Mouse (Mus musculus) brain, embryonic 14.5 days (tissue): ENCODE results near the gene Rfxank.

ENCODE experiments used
- CTCF ChIP-seq: fragments of 200-500 bp; IDR thresholded peaks from 2 replicates; pipeline ENCODE4 v1.5.1; 2012; ENCODE audit warnings: inconsistent platforms, mild to moderate bottlenecking, moderate library complexity, borderline replicate concordance; ENCODE audit not compliant: insufficient read depth, insufficient read length; ENCODE audit errors: extremely low read depth
- POLR2A ChIP-seq: fragments of 200-500 bp; IDR thresholded peaks from 2 replicates; pipeline ENCODE4 v1.6.1; 2012; ENCODE audit warnings: mild to moderate bottlenecking, inconsistent platforms, borderline replicate concordance; ENCODE audit not compliant: poor library complexity, insufficient read depth, insufficient read length, severe bottlenecking; ENCODE audit errors: extremely low read depth

GRCm38 (mm10) chr8:70089296-70089960 is 49.5 kb downstream of the Rfxank start:
- TF ChIP-seq CTCF (no peak), POLR2A (no peak)
